Mouse (Mus musculus): ENCODE results near the gene Psmd2. TPM values are rescaled to one million over a fixed set of nuclear protein-coding genes. Genes with fewer than 3 reads are reported as not detected.

Gene Psmd2
- polyA plus RNA-seq, 1 experiment from 2014 or later, result 388 TPM

DNA sequence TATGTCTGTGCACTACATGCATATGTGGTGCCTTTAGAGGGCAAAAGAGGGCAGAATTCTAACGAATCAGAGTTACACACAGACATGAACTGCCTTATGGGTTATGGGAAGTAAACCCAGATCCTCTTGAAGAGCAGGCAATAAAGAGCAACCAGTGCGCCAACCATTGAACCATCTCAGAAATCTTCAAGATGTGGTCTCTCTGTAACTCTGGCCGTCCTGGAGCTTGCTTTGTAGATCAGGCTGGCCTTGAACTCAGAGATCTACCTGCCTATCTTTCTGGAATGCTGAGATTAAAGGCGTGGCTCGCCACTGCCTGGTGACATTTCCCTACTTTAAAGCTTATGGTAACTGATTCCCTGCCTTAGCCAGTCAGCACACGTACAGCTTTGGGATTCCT is 20.4 kb downstream of the Psmd2 start:
- H3K27me3 ChIP-seq, result no peaks in the 10 kb centered on the region
- no peak for ATAC-seq
- 22% methylated on average over 6 of the region's 6 CpGs for WGBS

DNA sequence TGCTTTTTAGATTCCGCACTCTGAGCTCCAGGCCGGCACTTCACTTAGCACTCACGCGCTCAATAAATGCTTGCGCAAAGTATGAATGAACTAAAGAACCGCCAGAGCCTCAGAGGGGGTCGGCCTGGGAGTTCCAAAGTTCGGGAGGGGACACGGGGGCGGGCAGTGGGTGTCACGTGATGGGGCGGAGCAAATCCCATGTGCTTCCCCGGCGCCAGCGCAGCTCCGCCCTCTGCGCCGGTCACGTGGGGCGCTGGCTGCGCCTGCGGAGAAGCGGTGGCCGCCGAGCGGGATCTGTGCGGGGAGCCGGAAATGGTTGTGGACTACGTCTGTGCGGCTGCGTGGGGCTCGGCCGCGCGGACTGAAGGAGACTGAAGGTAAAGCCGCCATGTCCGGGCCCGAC is 21.0 kb downstream of the Psmd2 start:
- peak overlapping the region; percentile 97 for H3K9ac ChIP-seq
- H3K9me3 ChIP-seq (replicated peaks), result no peaks in the 10 kb centered on the region
- H3K4me3 ChIP-seq, result peak overlapping the region; percentile 97
- peak overlapping the region; percentile 90 for H3K27ac ChIP-seq
- ATAC-seq, result peak; percentile 97
- peak overlapping the region; percentile 96 for H3K4me2 ChIP-seq
- no peaks in the 10 kb centered on the region for H3K27me3 ChIP-seq
- WGBS, result under 1% methylated on average over 32 of the region's 38 CpGs
- H3K36me3 ChIP-seq (ENCODE audit: poor library complexity, severe bottlenecking), result peaks cover 34% of the 10 kb centered on the region
- H3K4me1 ChIP-seq, result peaks cover 29% of the 10 kb centered on the region

More for the DNA sequence above, 20.4 kb downstream of the Psmd2 start:
- Histone ChIP-seq H3K4me1 (peaks cover 29% of the 10 kb centered on the region), H3K9ac (no peak overlapping the region; the same call in 1 of the 2 replicates), H3K4me2 (peak overlapping the region; percentile 96), H3K9me3 (replicated peaks) (no peaks in the 10 kb centered on the region), H3K4me3 (peak overlapping the region; percentile 97), H3K27ac (no peak overlapping the region), H3K36me3 (ENCODE audit: poor library complexity, severe bottlenecking) (peaks cover 29% of the 10 kb centered on the region)

DNA sequence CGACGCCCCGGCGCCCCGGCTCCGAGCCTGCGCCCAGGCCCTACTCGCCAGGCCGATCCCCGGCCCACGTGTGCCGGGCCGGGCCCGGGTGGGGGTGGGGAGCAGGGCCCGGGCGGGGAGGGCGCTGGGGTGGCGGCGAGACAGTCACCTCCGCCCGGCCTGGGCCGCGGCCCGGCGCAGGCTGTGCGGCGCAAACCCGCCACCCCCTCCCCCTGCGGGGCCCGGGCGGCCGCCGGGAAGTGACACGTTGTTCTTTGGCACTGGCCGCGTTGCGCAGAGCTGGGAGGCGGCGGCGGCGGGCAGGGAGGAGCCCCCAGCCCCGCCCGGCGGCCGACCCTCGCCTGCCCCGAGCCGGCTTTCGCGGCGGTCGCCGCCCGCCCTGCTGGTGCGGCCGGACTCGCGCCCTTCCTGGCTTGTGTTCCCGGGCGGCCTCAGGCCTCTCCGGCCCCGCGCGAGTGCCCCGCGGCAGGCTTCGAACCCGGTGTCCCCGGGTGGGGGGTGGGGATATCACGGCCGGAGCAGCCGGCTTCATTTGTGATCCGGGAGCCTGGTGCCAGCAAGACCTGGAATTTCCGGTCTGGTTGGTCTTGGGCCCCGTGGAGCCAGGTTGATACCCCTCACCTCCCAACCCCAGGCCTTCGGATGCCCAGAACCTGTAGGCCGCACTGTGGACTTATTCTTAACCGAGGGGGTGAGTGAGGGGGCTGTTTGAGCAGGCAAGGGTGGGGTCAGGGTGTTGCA is 21.7 kb downstream of the Psmd2 start:
- Histone ChIP-seq H3K4me3 (peak overlapping the region; percentile 97), H3K36me3 (ENCODE audit: poor library complexity, severe bottlenecking) (peaks cover 41% of the 10 kb centered on the region), H3K9ac (peak overlapping the region; percentile 97), H3K4me1 (peaks cover 35% of the 10 kb centered on the region), H3K27me3 (no peaks in the 10 kb centered on the region), H3K27ac (peak overlapping the region; percentile 90), H3K9me3 (replicated peaks) (no peaks in the 10 kb centered on the region), H3K4me2 (peak overlapping the region; percentile 96)
- under 1% methylated on average over 23 of the region's 78 CpGs for whole genome bisulfite sequencing
- peak; percentile 87 for ATAC-seq

DNA sequence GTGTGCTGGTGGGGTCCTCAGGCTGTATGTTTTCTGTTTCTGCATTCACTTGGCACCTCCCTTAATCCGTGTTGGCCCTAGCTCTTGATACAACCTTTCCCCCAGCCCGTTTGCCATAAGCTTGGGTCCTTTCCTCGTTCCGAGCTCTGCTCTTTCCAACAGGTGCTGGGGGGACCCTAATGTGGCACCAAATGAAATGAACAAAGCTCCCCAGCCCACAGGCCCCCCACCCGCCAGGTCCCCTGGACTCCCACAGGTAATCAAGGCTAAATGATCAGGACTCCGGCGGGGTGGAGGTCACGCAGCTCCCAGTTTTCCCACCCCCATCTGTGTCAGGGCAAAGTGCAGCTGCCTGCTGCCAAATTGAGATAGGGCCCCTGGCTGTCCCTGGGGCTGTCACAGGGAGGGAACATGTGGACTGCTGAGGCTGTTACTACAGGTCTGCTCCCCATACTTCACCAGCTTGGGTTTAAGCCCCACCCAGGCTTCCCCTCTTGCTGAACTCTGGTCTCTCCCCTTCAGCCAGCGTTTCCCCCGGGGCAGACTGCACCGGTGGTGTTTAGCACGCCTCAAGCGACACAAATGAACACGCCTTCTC is 22.4 kb downstream of the Psmd2 start:
- H3K4me1 ChIP-seq, result peaks cover 35% of the 10 kb centered on the region
- H3K9me3 ChIP-seq (replicated peaks), result no peaks in the 10 kb centered on the region
- peak overlapping the region; percentile 97 for H3K9ac ChIP-seq
- peak overlapping the region; percentile 97 for H3K4me3 ChIP-seq
- ATAC-seq, result no peak
- 0 out of 2 replicates have a peak overlapping the region, but pooled peaks have one; percentile 90 for H3K27ac ChIP-seq
- no peaks in the 10 kb centered on the region for H3K27me3 ChIP-seq
- peaks cover 47% of the 10 kb centered on the region for H3K36me3 ChIP-seq (ENCODE audit: poor library complexity, severe bottlenecking)
- 10% methylated on average over 14 of the region's 14 CpGs for WGBS
- H3K4me2 ChIP-seq, result peak overlapping the region; percentile 96

DNA sequence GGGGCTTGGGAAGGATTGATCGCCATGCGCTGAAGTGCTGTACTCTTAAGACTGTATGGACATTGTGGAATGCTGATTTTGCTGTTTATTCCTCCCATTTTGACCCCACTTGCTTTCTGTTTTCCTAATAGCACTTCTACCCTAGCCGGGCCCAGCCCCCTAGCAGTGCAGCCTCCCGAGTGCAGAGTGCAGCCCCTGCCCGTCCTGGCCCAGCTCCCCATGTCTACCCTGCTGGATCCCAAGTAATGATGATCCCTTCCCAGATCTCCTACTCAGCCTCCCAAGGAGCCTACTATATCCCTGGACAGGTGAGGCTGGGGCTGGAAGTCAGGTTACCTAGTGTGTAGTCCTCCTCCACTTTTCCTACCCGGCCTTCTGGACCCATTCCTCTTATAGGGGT is 23.8 kb downstream of the Psmd2 start:
- H3K27ac ChIP-seq, result no peak overlapping the region
- ATAC-seq, result no peak
- H3K4me2 ChIP-seq, result no peak overlapping the region
- 94% methylated on average over 6 of the region's 6 CpGs for WGBS
- no peak overlapping the region for H3K9ac ChIP-seq
- H3K4me1 ChIP-seq, result peaks cover 35% of the 10 kb centered on the region
- no peaks in the 10 kb centered on the region for H3K27me3 ChIP-seq
- no peaks in the 10 kb centered on the region for H3K9me3 ChIP-seq (replicated peaks)
- 0 out of 2 replicates have a peak overlapping the region, but pooled peaks have one; percentile 1 for H3K4me3 ChIP-seq
- peaks cover 61% of the 10 kb centered on the region for H3K36me3 ChIP-seq (ENCODE audit: poor library complexity, severe bottlenecking)

DNA sequence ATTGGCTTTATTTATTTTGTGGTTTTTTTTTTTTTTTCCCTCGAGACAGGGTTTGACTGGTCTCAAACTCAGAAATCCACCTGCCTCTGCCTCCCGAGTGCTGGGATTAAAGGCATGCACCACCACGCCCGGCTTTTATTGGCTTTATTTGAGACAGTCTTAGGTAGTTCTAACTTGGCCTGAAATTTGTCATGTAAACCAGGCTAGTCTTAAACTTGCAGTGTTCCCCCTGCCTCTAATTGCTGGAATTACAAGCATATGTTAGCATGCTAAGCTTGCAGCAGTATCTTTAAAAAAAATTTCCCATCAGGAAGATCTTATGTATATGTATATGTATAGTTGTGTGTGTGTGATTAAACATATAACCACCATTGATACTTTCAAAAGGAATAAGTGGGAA is 25.2 kb downstream of the Psmd2 start:
- Histone ChIP-seq H3K27me3 (no peaks in the 10 kb centered on the region), H3K36me3 (ENCODE audit: poor library complexity, severe bottlenecking) (peaks cover 76% of the 10 kb centered on the region), H3K4me1 (peaks cover 35% of the 10 kb centered on the region), H3K9me3 (replicated peaks) (no peaks in the 10 kb centered on the region), H3K4me2 (no peak overlapping the region), H3K4me3 (no peak overlapping the region), H3K9ac (no peak overlapping the region), H3K27ac (no peak overlapping the region)
- ATAC-seq, result no peak
- WGBS, result 92% methylated on average over 4 of the region's 4 CpGs

DNA sequence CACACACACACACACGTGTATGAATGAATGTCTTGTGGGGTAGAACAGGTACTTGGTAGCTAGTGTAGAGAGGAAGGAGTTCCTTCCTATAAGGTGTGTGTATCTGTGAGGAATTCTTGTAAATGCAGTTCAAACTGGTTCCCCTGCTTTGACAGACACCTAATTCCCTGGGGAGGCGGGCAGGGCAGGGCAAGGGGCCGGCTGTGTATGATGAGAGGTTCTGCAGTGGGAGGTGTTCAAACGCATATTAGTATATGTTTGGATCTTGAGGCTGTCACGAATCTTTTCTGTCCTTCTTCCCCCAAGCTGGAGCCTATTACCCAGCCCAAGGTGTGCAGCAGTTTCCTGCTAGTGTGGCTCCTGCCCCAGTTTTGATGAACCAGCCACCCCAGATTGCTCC is 25.9 kb downstream of the Psmd2 start:
- Histone ChIP-seq H3K4me1 (peaks cover 29% of the 10 kb centered on the region), H3K27ac (no peak overlapping the region), H3K36me3 (ENCODE audit: poor library complexity, severe bottlenecking) (peaks cover 83% of the 10 kb centered on the region), H3K4me2 (no peak overlapping the region), H3K9me3 (replicated peaks) (no peaks in the 10 kb centered on the region), H3K4me3 (no peak overlapping the region), H3K27me3 (no peaks in the 10 kb centered on the region), H3K9ac (no peak overlapping the region)
- ATAC-seq, result no peak
- WGBS, result 91% methylated on average over 5 of the region's 5 CpGs

DNA sequence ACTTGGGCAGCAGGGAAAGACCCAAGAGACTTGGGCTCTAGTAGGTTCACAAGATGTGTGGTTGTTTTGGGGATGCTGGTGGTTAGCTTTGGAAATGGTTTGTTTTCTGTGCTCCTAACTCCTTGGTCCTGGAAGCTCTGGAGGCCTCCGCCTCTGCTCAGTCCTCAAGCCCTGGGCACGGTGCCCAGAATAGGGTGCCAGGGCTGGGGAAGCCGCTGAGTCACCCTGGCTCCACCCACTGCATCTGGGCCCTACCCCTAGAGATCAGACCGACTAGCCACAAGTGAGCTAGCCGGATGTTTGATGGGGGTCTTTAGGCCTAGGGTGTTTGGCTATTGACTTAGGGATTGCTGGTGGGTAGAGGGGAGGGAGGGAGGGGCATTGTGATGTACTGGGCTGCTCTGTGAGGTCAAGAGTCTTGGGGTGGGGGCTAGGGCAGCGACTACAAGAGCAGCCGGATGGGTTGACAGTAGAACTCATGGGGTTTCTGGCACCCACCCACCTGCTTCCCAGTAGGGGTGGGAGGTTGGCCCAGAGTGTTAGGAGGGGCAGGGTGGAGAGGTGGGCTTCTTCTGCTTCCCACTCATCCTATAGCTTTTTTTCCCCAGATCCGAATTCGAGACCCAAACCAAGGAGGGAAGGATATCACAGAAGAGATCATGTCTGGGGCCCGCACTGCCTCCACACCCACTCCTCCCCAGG is 26.7 kb downstream of the Psmd2 start:
- Histone ChIP-seq H3K9ac (no peak overlapping the region), H3K36me3 (ENCODE audit: poor library complexity, severe bottlenecking) (peaks cover 91% of the 10 kb centered on the region), H3K27ac (no peak overlapping the region), H3K4me3 (no peak overlapping the region), H3K9me3 (replicated peaks) (no peaks in the 10 kb centered on the region), H3K27me3 (no peaks in the 10 kb centered on the region), H3K4me2 (no peak overlapping the region), H3K4me1 (peaks cover 29% of the 10 kb centered on the region)
- WGBS, result 71% methylated on average over 10 of the region's 10 CpGs
- no peak for ATAC-seq

DNA sequence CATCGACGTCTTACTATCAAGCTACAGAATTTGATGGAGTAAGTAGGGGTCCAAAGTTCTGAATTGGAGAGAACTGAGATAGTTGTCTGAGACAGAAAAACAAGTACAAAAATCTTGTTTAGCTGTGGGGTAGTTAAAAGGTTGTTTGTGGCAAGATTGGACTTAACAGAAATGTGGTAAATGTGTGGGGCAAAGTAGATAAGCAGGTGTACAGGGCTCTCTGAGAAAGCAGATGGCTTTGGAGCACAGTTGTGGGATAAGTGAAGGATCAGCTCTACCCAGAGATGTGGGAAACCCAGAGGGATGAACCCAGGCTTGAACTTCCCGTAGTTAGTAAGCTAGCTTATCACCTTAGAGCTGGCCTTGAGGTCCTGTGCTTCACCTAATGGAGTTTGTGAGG is 39.3 kb downstream of the Psmd2 start:
- Histone ChIP-seq H3K27me3 (no peaks in the 10 kb centered on the region), H3K4me3 (no peak overlapping the region), H3K27ac (no peak overlapping the region), H3K4me2 (no peak overlapping the region), H3K9me3 (replicated peaks) (no peaks in the 10 kb centered on the region), H3K36me3 (ENCODE audit: poor library complexity, severe bottlenecking) (peaks cover 63% of the 10 kb centered on the region), H3K4me1 (peaks cover 31% of the 10 kb centered on the region), H3K9ac (no peak overlapping the region)
- ATAC-seq, result no peak
- 91% methylated on average over 3 of the region's 3 CpGs for WGBS

DNA sequence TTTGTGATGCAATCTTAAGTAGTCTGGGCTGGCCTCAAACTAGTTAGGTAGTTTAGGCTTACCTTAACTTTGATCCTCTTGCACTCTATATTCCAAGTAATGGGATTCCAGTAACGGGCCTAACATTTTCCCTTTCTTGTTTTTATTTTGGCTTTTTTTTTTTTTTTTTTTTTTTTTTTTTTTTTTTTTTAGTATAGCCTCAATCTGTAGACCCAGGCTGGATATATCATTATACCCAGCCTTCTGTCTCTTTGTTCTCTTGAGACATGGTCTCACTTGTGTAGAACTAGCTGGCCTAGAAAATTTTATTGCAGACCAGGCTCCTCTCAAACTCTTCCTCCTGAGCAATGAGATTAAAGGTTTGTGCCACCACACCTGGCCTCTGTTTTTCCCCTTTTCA is 40.2 kb downstream of the Psmd2 start:
- H3K4me1 ChIP-seq, result peaks cover 39% of the 10 kb centered on the region
- H3K9me3 ChIP-seq (replicated peaks), result no peaks in the 10 kb centered on the region
- H3K27ac ChIP-seq, result no peak overlapping the region
- ATAC-seq, result no peak
- peaks cover 55% of the 10 kb centered on the region for H3K36me3 ChIP-seq (ENCODE audit: poor library complexity, severe bottlenecking)
- H3K4me2 ChIP-seq, result no peak overlapping the region
- no peaks in the 10 kb centered on the region for H3K27me3 ChIP-seq
- no peak overlapping the region for H3K4me3 ChIP-seq
- no peak overlapping the region for H3K9ac ChIP-seq
- 69% methylated on average over 1 of the region's 1 CpGs for WGBS

DNA sequence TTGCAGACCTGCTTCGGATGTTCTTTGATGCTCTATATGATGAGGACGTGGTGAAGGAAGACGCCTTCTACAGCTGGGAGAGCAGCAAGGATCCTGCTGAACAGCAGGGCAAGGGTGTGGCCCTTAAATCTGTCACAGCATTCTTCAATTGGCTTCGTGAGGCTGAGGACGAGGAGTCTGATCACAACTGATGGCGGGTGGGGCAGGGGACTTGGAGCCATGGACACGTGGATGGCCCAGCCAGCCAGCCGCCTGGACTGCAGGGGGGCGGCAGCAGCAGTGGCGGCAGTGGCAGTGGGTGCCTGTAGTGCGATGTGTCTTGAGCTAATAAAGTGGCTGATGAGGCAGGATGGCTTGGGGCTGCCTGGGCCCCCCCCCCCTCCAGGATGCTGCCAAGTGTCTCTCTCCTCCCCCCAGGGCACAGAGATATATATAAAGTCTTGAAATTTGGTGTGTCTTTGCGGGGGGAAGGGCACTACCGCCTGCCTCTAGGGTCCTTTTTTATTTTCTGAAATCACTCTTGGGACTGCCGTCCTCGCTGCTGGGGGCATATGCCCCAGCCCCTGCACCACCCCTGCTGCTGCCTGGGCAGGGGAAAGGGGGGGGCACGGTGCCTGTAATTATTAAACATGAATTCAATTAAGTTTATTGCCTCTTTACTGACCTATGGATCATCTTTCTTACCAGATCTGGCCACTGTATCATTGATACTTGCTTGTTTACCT is 41.0 kb downstream of the Psmd2 start:
- peak overlapping the region; percentile 65; the same call in 1 of the 2 replicates for H3K4me3 ChIP-seq
- H3K9ac ChIP-seq, result peak overlapping the region; percentile 78; the same call in 1 of the 2 replicates
- ATAC-seq, result 0 out of 2 replicates have a peak, but pooled peaks have one; percentile 0
- WGBS, result 41% methylated on average over 16 of the region's 16 CpGs
- H3K4me1 ChIP-seq, result peaks cover 41% of the 10 kb centered on the region
- H3K36me3 ChIP-seq (ENCODE audit: poor library complexity, severe bottlenecking), result peaks cover 47% of the 10 kb centered on the region
- H3K27me3 ChIP-seq, result no peaks in the 10 kb centered on the region
- H3K9me3 ChIP-seq (replicated peaks), result no peaks in the 10 kb centered on the region
- peak overlapping the region; percentile 82 for H3K4me2 ChIP-seq
- peak overlapping the region; percentile 95 for H3K27ac ChIP-seq

All from forebrain, embryonic 13.5 days (tissue).